Mouse (Mus musculus) hindbrain, embryonic 11.5 days (tissue): ENCODE data around the gene Gm3336. TPM values are rescaled to one million over a fixed set of nuclear protein-coding genes. Genes with fewer than 3 reads are reported as not detected.

Experiments used
- ATAC-seq: fragments of 200-750 bp; cut with Nextera tagmentation; 2 replicates; pipeline ENCODE4 v1.8.0; 2017; ENCODE audit warnings: mild to moderate bottlenecking, moderate TSS enrichment, moderate library complexity; ENCODE audit not compliant: low FRiP score
- DNase-seq: peaks from one replicate; pipeline ENCODE4 v3.0.0-alpha.2; 2015; ENCODE audit warnings: low spot score
- H3K27ac ChIP-seq: fragments of 300-500 bp; sonication (generic); 2 replicates; pipeline ENCODE4 v1.5.1; 2014; ENCODE audit warnings: mild to moderate bottlenecking, low read depth, low read length
- H3K27me3 ChIP-seq: fragments of 300-500 bp; sonication (generic); 2 replicates; pipeline ENCODE4 v1.6.1; 2014; ENCODE audit warnings: mild to moderate bottlenecking, low read length, moderate library complexity, mixed read lengths; ENCODE audit not compliant: control insufficient read depth, insufficient read depth
- H3K36me3 ChIP-seq: fragments of 300-500 bp; sonication (generic); 2 replicates; pipeline ENCODE4 v1.6.1; 2014; ENCODE audit warnings: mild to moderate bottlenecking, low read length, moderate library complexity, mixed read lengths; ENCODE audit not compliant: control insufficient read depth, insufficient read depth
- H3K4me1 ChIP-seq: fragments of 300-500 bp; sonication (generic); replicated peaks from 2 replicates; pipeline ENCODE4 v1.6.1; 2014; ENCODE audit warnings: low read length, mixed read lengths; ENCODE audit not compliant: control insufficient read depth, insufficient read depth
- H3K4me2 ChIP-seq: fragments of 300-500 bp; sonication (generic); replicated peaks from 2 replicates; pipeline ENCODE4 v1.6.1; 2014; ENCODE audit warnings: mild to moderate bottlenecking, low read depth, low read length
- H3K4me3 ChIP-seq: fragments of 300-500 bp; sonication (generic); 2 replicates; pipeline ENCODE4 v1.5.1; 2014; ENCODE audit warnings: low read depth, low read length
- H3K9ac ChIP-seq: fragments of 300-500 bp; sonication (generic); 2 replicates; pipeline ENCODE4 v1.6.1; 2014; ENCODE audit warnings: low read depth, low read length
- H3K9me3 ChIP-seq: fragments of 300-500 bp; sonication (generic); 2 replicates; pipeline ENCODE4 v1.6.1; 2016; ENCODE audit warnings: low read length; ENCODE audit not compliant: control insufficient read depth
- WGBS: fragments of 180-500 bp; shearing (Covaris S2); extraction: QIAGEN DNeasy Blood & Tissue Kit; methylation state at CpG from one replicate; pipeline ENCODE4 v1.1.7; 2014; 5-methylcytosine and 5-hydroxymethylcytosine counted together
- polyA plus RNA-seq: library from polyadenylated mRNA; unstranded; fragments of >200 nt; fragmentation: Nextera tagmentation; extraction: Ambion mirVana; gene quantifications from 2 replicates; pipeline ENCODE4 v1.2.1, GENCODE M21; 2014

Gene Gm3336
- polyA plus RNA-seq, 1 experiment from 2014 or later: not detected

DNA sequence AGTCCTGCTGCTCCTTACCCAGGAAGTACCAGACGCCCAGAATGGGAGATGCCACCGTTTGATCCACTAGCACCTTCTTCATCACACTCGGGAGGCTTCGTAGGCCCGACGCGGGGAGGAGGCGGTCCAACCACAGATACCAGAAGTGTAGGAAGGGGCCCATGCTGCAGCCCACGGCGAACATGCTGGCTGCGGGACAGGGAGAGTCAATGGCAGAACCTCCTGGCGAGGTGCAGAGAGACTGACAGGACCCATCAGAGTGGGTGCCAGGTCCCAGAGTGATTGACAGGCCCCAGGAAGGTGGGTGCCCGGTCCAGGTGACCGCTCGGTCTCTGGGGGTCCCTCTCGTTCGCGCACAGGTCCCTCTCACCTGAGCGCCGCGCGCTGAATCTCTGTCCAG is 42.0 kb downstream of the Gm3336 start:
- 2% methylated on average over 19 of the region's 22 CpGs for WGBS
- no peaks in the 10 kb centered on the region for H3K36me3 ChIP-seq
- H3K27ac ChIP-seq: peak overlapping the region; percentile 74
- peak overlapping the region; percentile 75 for H3K4me3 ChIP-seq
- H3K9ac ChIP-seq: peak overlapping the region; percentile 79
- peak; percentile 34 for DNase-seq
- ATAC-seq: peak; percentile 46; the same call in 1 of the 2 replicates
- H3K27me3 ChIP-seq: no peaks in the 10 kb centered on the region
- H3K4me2 ChIP-seq: peak overlapping the region; percentile 97
- H3K4me1 ChIP-seq: peaks cover 2% of the 10 kb centered on the region
- no peaks in the 10 kb centered on the region for H3K9me3 ChIP-seq

DNA sequence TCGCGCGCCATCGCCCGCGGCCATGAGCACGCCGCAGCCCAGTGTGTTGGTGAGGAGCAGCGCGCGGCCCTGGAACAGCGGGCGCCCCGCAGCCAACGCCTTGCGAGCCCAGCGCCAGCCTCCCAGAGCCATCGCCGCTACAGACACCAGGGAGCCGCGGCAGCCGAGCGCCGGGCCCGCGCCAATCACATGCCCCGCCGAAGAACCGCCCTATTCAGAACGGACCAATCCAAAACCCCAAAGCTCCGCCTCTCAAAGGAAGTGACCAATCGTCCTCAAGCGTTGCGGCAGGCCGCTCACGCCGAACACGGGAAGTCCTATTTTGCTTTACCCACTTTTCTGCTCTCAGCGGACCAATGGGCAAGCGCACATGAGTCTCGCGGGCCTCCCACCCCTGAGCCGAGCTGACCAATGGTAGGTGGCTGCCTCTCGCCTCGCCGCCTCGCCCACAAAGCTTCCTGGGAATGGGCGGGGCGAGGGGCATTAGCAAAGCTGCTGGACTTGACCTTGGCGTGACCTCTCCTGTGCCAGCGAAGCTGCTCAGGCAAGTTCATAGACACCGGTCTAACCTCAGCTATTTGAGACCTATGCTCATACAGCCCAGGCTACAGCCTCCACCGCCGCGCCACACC is 42.5 kb downstream of the Gm3336 start, which contains the start of gene Mpv17l2:
Gene Mpv17l2 (minus strand): TSS at position 172 of the 632 bp plus-strand sequence.
- peak within 1 kb of the TSS; percentile 79 for H3K9ac ChIP-seq
- H3K9me3 ChIP-seq: no peaks in the 10 kb centered on the region
- no peaks in the 10 kb centered on the region for H3K27me3 ChIP-seq
- ATAC-seq: peak; percentile 96
- peaks cover 5% of the 10 kb centered on the region for H3K4me1 ChIP-seq
- H3K4me2 ChIP-seq: peak within 1 kb of the TSS; percentile 97
- H3K4me3 ChIP-seq: peak within 1 kb of the TSS; percentile 75
- H3K36me3 ChIP-seq: no peaks in the 10 kb centered on the region
- H3K27ac ChIP-seq: peak within 1 kb of the TSS; percentile 74
- DNase-seq: peak; percentile 94
- WGBS: 1% methylated on average over 53 of the region's 55 CpGs

DNA sequence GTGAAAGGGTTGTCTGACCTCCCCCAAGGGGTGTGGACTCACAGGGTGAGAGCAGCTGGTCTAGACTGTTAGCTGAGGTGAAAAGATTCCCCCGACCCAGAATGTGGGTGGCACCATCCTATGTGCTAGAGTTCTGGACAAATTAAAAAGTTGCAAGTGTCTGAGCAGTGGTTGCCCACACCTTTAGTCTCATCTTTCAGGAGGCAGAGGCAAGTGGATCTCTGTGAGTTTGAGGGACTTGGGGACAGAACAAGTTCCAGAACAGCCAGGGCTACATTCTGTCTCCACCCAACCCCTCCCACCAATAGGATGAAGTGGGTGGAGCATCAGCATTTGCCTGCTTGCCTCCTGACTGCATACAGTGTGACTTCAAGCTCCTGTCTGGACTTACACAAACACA is 43.8 kb downstream of the Gm3336 start:
- no peak overlapping the region for H3K4me3 ChIP-seq
- no peak overlapping the region for H3K4me2 ChIP-seq
- H3K4me1 ChIP-seq: peaks cover 10% of the 10 kb centered on the region
- WGBS: 80% methylated on average over 1 of the region's 1 CpGs
- H3K9ac ChIP-seq: no peak overlapping the region
- no peaks in the 10 kb centered on the region for H3K27me3 ChIP-seq
- DNase-seq (no peak), ATAC-seq (no peak)
- H3K27ac ChIP-seq: no peak overlapping the region
- H3K9me3 ChIP-seq: no peaks in the 10 kb centered on the region
- H3K36me3 ChIP-seq: no peaks in the 10 kb centered on the region

DNA sequence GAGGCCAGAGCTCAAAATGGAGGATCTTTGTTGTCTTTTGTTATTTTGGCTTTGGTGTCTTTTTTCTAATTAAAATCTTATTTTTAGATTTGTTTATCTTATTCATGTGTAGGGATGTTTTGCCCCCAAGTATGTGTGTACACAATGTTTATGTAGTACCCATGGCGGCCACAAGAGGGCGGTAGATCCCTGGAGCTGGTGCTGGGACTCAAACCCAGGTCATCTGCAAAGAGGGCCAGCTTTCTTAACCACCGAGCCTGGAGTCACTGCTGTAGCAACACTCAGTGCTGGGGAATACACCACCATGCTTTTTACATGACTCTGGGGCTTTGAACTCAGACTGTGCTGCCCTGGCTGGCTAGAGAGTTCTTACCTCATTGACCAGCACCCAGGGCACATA is 45.0 kb downstream of the Gm3336 start:
- WGBS: 3% methylated on average over 3 of the region's 3 CpGs
- Histone ChIP-seq H3K4me3 (no peak overlapping the region), H3K27ac (no peak overlapping the region), H3K27me3 (no peaks in the 10 kb centered on the region), H3K9me3 (no peaks in the 10 kb centered on the region), H3K4me2 (no peak overlapping the region), H3K36me3 (no peaks in the 10 kb centered on the region), H3K4me1 (peaks cover 10% of the 10 kb centered on the region), H3K9ac (no peak overlapping the region)
- no peak for ATAC-seq
- DNase-seq: peak; percentile 76

DNA sequence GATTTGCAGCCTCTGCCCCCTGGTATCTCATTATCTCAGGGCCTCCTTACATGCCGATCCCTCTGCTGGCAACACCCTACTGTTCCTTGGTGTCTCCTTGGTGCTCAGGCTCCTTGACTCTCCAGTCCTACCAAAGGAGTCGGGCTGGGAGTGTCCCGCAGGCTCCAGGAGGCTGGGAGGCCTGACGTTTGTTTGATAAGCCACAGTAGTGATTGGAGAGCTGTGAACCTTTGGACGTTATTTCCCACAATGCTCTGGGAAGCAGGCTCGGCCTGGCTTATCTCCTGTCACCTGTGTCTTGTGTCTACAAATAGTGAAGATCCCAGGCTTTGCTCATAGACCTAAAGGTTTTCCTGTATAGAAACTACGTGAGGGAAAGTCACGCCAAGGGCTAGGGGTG is 45.7 kb downstream of the Gm3336 start:
- ATAC-seq: no peak
- WGBS: 85% methylated on average over 8 of the region's 8 CpGs
- no peak overlapping the region for H3K27ac ChIP-seq
- no peak overlapping the region for H3K9ac ChIP-seq
- DNase-seq: no peak
- H3K4me3 ChIP-seq: no peak overlapping the region
- no peak overlapping the region for H3K4me2 ChIP-seq
- peaks cover 10% of the 10 kb centered on the region for H3K4me1 ChIP-seq
- no peaks in the 10 kb centered on the region for H3K36me3 ChIP-seq
- H3K27me3 ChIP-seq: no peaks in the 10 kb centered on the region
- no peaks in the 10 kb centered on the region for H3K9me3 ChIP-seq

DNA sequence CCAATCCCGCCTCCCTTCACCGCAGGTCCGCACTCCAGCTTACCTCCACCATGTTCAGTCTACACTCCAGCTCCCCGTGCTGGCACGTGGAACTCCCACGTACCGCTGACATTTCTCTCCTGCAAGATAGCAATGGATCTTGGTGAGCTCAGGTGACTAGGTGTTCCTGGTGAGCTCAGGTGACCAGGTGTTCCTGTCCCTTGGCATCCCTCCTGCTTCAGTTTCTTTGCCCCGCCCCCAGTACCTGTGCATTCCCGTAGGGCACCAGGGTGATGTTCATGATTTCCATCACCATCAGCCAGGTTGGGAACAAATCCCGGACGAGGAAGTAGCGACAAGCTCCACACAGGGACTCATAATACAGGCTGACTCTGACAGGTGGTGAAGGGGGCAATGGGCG is 46.3 kb downstream of the Gm3336 start:
- ATAC-seq (no peak), DNase-seq (no peak)
- no peak overlapping the region for H3K27ac ChIP-seq
- H3K36me3 ChIP-seq: no peaks in the 10 kb centered on the region
- H3K27me3 ChIP-seq: no peaks in the 10 kb centered on the region
- no peak overlapping the region for H3K9ac ChIP-seq
- peaks cover 10% of the 10 kb centered on the region for H3K4me1 ChIP-seq
- WGBS: 96% methylated on average over 13 of the region's 13 CpGs
- H3K4me3 ChIP-seq: no peak overlapping the region
- H3K4me2 ChIP-seq: no peak overlapping the region
- H3K9me3 ChIP-seq: no peaks in the 10 kb centered on the region

DNA sequence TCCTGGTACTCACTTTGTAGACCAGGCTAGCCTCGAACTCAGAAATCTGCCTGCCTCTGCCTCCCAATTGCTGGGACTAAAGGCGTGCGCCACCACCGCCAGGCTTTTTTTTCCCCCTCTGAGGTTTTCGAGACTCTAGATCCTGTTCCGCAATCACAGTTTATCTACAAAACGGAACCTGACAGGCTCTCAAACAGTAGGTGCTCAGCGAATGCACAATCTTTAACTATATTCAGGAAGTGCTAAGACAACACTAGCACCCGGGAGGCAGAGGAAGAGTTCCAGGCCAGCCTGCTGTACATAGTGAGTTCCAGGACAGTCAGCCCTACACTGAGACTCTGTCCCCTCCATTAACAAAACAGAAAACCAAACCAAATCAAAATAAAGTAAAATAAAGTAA is 47.0 kb downstream of the Gm3336 start:
- no peak overlapping the region for H3K27ac ChIP-seq
- no peak overlapping the region; the same call in 1 of the 2 replicates for H3K4me2 ChIP-seq
- no peak overlapping the region for H3K9ac ChIP-seq
- H3K4me1 ChIP-seq: peaks cover 8% of the 10 kb centered on the region
- DNase-seq (no peak), ATAC-seq (no peak)
- 0 out of 2 replicates have a peak, but pooled peaks cover under 1% of the 10 kb centered on the region for H3K36me3 ChIP-seq
- WGBS: 85% methylated on average over 9 of the region's 9 CpGs
- no peaks in the 10 kb centered on the region for H3K9me3 ChIP-seq
- no peak overlapping the region for H3K4me3 ChIP-seq
- H3K27me3 ChIP-seq: no peaks in the 10 kb centered on the region

DNA sequence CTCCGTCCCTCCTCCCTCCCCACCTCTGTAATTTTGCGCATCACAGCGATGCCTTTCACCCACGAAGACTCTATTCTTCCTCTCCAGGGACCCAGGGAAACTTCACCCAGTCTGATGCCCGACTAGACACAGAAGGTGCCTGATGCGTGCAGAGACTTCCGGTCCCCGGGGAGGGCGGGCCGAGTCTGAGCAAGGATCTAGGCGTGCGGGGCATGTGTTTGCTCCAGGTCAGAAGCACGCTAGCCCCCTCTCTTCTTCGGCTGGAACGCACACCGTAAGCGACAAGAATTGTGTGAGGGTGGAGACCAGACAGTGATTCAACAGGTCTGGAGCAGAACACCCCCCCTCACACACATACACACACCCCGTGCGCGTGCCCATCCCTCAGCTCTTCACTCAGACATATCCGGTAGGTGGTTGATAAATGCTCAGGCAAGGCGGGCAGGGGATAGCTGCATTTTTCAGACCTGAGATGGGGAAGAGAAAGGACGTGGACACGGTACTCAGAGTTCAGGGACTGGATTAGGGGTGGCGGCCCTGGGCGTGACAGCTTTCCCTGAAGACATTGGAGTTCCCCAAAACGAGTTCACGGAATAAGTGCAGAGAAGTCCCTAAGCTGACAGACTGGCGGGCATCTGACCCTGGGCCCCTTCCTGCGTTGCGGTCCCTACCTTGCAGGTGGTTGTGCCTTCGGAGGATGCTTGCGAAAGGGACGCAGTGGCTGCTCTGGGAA is 47.7 kb downstream of the Gm3336 start:
- H3K4me2 ChIP-seq: peak overlapping the region; percentile 42
- peak overlapping the region; percentile 47 for H3K9ac ChIP-seq
- peak overlapping the region; percentile 17 for H3K4me3 ChIP-seq
- no peak for ATAC-seq
- DNase-seq: peak; percentile 44
- no peaks in the 10 kb centered on the region for H3K9me3 ChIP-seq
- H3K27ac ChIP-seq: no peak overlapping the region
- H3K4me1 ChIP-seq: peaks cover 8% of the 10 kb centered on the region
- 0 out of 2 replicates have a peak, but pooled peaks cover 3% of the 10 kb centered on the region for H3K36me3 ChIP-seq
- H3K27me3 ChIP-seq: no peaks in the 10 kb centered on the region
- WGBS: 2% methylated on average over 34 of the region's 34 CpGs
